Mouse (Mus musculus) G1E (cell line): ENCODE measurements around the gene Dpysl4.

Source experiments
- CTCF ChIP-seq: IDR thresholded peaks from 2 replicates; pipeline ENCODE4 v1.5.1; 2012; ENCODE audit warnings: low read depth, low read length, inconsistent platforms, mixed read lengths
- POLR2AphosphoS5 ChIP-seq: IDR thresholded peaks from 2 replicates; pipeline ENCODE4 v1.6.1; 2012; ENCODE audit warnings: low read depth, low read length, inconsistent platforms; ENCODE audit not compliant: insufficient replicate concordance

DNA sequence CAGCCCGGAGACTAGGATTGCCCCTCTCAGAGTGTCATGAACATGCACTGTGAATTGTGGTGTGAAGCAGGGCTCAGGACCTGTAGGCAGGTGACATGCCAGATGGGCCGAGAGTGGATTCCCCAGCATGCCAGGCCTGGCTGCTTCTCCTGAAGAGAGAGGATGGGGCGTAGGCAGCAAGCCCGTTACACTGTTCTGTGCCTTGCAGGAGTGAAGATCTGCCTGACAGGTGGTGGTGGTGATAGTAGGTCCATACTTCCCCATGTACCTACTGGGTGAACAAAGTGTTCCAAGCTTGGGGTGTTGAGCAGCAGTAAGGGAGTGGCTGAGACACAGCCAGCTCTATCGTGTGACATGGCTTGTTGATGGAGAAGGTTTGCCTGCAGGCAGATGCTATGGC, 7.3 kb downstream of the Dpysl4 start:
- TF ChIP-seq CTCF (no peak), POLR2AphosphoS5 (no peak)
